Mouse (Mus musculus): ENCODE measurements around the gene Il10rb. TPM values are rescaled to one million over a fixed set of nuclear protein-coding genes. Genes with fewer than 3 reads are reported as not detected.

Il10rb gene
- total RNA-seq, 4 experiments from 2014 or later, result 4.4 to 6.4 (median 5.0) TPM

Other genes with a start within 250 kb of the Il10rb start
- not detected for gene Olig2, start 180.7 kb upstream of the Il10rb start, total RNA-seq (2022)
- not detected for gene Olig1, start 136.4 kb upstream of the Il10rb start, total RNA-seq (2022)
- gene Ifnar2, start 33.4 kb upstream of the Il10rb start, total RNA-seq (2022), result 1 to 10 TPM; 2.6 to 5.1 (median 4.2) TPM
- gene Gm21970, start 14.4 kb upstream of the Il10rb start, total RNA-seq (2022), result 1 to 10 TPM in 1 of 4 experiments, not detected in 3; 1.3 TPM
- 10 to 100 TPM in 1 of 4 experiments, 1 to 10 TPM in 3; 8.4 to 10.3 (median 8.6) TPM for gene Ifnar1, start 79.1 kb downstream of the Il10rb start, total RNA-seq (2022)
- gene Ifngr2, start 140.9 kb downstream of the Il10rb start, total RNA-seq (2022), result 10 to 100 TPM; 44.2 to 57.1 (median 54.9) TPM
- 10 to 100 TPM; 12.0 to 14.8 (median 13.2) TPM for gene Tmem50b, start 191.6 kb downstream of the Il10rb start, total RNA-seq (2022)
- 10 to 100 TPM; 17.2 to 20.8 (median 19.4) TPM for gene Dnajc28, start 212.9 kb downstream of the Il10rb start, total RNA-seq (2022)
- 10 to 100 TPM; 59.7 to 64.2 (median 61.5) TPM for gene Gart, start 240.8 kb downstream of the Il10rb start, total RNA-seq (2022)
- gene Son, start 241.3 kb downstream of the Il10rb start, total RNA-seq (2022), result 100 to 1,000 TPM in 2 of 4 experiments, 10 to 100 TPM in 2; 86.2 to 107 (median 101) TPM

Measured in gastrocnemius, adult 8-10 months (tissue).